Mouse (Mus musculus): ENCODE measurements around the gene Zfp706.
"Not testable (repeated sequence)": the region's sequence is repeated elsewhere in the genome, so short reads cannot be mapped to it uniquely, and the experiment has no call there.

The Zfp706 gene

DNA sequence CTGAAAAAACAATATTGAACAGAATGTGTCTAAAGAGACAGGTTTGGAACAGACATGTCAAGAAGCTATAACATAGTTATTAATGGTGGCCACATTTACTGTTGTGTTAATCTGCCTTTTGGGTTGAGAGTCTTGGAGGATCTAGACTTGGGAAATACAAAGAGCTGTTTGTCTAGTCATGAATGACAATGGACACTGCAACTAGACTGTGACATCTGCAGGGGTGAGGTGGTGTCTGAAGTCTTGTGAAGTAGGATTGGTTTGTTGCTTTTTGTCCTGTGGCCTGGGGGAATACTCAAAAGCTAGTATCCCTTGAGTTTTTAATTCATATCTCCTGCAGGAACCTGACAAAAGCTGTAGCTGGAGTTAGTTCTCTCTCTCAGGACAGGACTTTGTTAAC lies 973 bp upstream of the Zfp706 start:
- no peak for DNase-seq (ENCODE audit: low spot score)

DNA sequence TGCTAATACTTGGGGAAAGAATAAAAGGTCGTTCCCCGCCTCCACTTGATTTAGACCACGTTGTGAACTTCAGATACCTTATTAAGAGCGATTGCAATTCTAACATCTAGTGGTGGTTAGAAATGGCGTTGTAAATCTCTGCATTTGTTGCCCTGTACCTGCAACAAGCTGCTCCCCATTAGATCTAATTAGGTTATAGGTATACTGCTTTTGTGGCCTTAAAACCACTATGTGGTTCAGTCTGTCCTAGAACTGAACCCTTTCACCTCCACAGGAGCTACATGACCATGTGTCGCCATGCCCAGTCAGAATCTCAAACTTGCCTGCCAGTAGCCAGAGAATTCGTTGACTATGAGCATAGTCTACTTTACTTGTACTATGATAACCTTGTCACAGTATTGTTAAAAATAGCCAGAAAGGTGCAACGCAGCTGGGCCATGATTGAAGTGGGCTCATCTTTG lies 416 bp upstream of the Zfp706 start:
- DNase-seq (ENCODE audit: low spot score) = peak; percentile 28

DNA sequence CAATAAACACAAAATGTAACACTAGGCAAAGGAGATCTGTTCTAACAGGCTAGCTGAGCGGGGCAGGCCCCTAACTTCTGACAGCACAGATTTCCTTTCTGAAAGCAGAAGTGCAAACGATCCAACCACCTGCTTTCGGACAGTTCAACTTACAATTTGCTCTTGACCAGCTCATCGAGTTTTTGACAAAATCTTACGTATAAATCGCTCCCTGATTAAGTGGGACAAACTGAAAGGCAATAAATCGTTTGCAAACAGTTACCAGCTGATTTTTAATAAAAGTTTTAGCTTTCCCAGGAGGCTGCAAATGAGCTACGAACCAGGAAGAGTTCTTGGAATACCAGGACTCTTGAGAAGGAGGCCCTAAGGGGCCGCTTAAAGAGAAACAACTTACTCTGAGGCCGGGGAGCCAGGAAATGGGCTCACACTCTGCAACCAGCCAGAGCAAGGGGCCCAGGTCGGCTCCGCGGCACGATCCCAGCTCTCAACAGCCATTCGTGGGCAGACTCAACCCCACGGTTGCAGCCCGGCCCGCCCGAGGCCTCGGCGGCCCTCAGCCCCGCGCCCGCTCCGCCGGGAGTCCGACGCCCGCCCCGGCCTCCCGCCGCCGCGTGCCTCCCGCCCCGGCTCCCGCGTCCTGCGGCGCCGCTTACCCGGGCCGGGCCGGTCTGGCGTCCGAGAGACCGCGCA lies 953 bp downstream of the Zfp706 start:
- peak; percentile 57 for DNase-seq (ENCODE audit: low spot score)

DNA sequence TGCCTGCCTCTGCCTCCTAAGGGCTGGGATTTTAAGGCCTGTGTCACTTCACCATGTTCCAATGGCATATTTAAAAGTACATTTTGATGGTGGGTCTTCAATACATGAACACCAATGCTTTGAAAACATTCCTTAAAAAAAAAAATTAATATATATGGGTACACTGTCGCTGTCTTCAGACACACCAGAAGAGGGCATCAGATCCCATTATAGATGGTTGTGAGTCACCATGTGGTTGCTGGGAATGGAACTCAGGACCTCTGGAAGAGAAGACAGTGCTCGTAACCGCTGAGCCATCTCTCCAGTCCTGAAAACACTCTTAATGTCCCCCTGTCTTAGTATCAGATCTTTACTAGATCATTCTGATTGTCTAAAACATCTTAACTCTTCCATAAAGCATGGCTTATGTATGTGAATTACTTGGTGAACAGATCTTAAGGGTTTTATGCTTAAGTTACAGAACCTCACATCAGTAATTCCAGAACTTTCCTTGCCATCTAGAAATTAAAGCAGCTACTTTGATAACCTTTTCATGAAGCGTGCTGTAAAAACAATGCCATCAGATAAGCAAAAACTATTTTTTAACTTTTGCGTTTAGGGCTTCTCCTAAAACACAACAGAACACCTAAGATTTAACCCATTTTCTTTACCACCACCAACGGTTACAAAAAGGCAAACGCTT lies 1.6 kb downstream of the Zfp706 start:
- no peak for DNase-seq (ENCODE audit: low spot score)

DNA sequence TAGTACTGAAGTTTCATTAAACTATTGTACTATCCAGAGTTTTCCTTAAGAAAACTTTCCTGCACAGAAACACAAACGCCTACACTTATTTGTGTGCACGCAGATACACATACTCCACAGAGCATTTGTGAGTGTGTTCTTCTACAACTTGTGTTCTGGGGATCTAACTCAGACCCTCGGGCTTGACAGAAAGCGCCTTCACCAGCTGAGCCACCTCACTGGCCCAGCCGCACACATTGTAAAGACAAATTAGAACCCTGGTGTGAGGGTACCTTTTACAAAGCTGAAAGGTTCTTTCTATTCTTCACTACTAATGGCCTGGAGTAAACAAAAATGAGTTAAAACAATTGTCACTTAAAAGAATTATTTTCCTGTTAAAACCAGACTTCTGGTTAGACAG lies 2.7 kb downstream of the Zfp706 start:
- no peak for DNase-seq (ENCODE audit: low spot score)

DNA sequence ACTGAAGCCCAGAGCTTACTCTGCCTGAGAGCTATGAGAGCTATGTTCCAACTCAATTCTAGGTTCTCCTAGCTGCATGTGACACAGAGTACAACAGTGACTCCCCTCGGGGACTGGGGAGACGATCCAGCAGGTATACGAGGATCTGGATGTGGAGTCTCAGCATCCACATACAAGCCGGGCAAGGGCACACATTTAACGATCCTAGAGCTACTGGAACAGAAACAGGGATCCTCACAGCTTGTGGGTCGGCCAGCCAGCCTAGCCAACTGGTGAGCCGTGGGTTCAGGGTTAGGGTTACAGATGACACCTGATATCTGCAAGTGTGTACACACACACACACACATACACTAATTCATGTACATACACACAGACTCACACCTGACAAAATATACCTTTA lies 5.3 kb downstream of the Zfp706 start:
- DNase-seq (ENCODE audit: low spot score) = no peak

DNA sequence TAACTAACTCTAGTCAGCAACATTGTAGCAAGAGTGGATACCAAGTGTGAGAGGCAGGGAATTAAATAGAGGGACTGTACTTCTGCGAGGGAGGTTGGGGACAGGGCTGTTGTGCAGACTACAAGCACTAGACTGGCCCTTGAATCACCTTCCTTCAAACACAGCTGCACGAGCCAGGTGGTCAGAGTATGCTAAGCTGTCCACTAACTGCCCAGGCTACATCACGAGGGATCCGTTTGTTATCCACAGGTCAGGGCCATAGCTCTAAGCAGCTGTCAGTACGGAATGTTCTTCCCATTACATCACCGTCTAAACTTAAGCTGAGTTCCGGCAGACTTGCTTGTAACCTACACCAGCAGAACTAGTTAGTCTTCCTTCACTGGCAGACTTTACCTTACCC lies 8.0 kb downstream of the Zfp706 start:
- not testable (repeated sequence) for DNase-seq (ENCODE audit: low spot score)

DNA sequence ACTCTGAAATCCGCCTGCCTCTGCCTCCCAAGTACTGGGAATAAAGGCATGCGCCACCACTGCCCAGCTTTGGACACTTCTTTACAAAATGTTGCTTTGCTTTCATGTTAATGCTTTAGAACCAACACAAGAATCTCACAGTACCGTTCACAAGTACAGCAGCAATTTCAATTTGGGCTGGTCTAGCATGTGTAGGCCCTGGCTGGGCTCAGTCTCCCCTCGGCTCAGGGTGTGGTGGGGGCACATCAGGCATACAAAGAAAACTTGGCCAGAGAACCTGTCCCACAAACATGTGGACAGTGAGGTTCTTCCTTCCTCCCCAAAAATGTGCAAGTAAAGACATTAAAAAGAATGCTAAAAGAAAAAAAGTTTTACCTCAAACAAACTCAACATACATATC lies 12.4 kb downstream of the Zfp706 start:
- DNase-seq (ENCODE audit: low spot score) = no peak

DNA sequence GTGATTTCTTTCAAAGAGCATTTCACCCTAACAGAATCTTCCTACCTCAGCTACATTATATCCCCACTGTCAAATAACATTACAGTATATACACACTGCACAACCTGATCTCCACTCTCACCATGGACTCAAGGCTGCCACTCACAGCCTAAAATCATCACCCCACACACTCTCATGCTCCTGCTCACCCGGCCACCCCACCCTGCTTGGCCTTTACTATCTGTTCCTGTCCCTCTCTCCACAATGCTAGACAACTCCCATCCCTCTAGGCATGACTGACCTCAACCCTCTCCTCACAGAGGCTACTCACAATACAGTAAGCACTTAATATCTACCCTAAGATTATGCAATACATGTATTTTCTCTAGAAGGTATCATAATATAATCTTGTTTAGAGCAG lies 12.9 kb downstream of the Zfp706 start:
- no peak for DNase-seq (ENCODE audit: low spot score)

DNA sequence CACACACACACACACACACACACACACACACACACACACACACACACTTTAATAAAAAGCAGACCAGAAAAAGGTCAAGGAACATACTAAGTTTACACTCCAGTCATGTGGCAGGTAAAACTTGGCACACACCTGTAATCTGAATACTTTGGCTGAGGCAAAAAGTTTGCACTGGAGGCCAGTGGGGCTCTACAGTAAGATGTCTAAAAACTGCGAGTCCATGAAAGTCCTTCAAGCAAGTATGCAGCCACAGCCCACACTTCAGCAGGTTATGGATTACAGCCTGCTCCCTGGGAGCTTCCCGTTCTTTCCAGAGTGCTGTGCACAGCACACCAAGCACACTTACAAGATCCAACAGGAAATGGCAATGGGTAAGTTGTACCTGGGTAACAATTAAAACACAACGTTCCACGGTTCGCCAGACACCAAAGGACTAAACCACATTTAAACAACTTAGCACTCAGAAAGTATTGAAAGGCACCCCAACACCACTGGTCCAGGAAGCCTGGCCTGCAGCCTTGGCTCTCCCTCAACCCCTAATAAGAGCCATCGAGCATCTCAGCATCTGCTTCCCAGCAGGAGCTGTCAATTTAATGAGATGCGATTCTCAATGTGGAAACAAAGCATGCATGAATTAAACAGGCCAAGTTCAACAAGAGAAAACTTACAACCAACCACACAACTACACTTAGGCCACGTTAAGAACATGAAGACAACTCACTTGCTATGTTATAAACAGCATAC lies 14.0 kb downstream of the Zfp706 start:
- no peak for DNase-seq (ENCODE audit: low spot score)

DNA sequence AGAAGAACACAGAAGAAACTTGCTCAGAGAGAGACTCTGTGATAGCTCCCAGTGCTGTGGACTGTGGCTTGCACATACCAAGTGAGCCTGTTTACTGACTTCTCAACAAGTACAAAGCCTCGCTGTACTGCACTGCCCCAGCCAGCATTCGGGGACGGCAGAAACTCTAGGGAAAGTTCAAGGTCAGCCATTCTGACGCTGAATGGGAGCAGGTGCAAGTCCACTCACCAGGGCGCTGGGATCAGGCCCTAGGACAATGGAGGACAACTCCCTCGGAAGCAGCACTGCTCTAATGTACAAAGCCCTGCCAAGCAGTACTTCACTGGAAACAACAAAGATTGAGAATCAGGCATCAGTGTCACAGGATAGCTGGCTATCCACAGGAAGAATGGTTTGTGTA lies 16.2 kb downstream of the Zfp706 start:
- DNase-seq (ENCODE audit: low spot score) = no peak

DNA sequence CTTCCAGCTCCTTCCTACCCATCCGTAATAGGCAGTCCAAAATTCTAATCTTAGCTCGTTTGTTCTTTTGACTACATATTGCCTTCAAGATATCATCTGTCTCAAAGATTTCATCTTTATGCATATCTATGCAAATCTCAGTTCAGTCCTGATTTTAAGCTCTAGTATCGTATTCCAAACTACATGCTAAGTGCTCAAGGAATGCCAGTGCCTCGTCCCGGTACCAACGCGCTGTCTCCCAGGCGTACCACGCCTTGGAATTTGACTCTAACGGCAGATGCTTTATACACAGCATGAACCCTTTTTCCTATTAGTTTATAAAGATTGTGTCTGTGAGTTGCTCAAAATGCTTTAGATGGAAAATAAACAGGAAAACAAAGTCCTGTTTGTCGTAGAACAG lies 17.7 kb downstream of the Zfp706 start:
- DNase-seq (ENCODE audit: low spot score) = no peak

DNA sequence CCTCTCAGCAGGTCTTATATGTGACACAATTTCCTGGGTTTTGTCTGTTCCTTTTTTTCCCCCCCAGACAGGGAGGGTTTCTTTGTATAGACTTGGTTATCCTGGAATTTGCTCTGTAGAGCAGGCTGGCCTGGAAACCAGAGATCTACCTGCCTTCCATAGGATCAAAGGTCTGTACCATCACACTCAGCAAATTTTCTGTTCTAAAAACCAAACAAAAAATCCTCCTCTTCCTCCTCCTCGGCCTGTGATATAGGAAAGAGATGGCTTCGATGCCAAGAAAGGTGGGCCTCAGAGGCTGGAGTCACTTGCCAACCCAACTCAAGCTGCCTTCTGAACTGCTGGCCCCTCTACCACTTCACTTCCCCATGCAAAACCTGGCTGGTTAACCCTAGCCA lies 18.9 kb downstream of the Zfp706 start:
- no peak for DNase-seq (ENCODE audit: low spot score)

DNA sequence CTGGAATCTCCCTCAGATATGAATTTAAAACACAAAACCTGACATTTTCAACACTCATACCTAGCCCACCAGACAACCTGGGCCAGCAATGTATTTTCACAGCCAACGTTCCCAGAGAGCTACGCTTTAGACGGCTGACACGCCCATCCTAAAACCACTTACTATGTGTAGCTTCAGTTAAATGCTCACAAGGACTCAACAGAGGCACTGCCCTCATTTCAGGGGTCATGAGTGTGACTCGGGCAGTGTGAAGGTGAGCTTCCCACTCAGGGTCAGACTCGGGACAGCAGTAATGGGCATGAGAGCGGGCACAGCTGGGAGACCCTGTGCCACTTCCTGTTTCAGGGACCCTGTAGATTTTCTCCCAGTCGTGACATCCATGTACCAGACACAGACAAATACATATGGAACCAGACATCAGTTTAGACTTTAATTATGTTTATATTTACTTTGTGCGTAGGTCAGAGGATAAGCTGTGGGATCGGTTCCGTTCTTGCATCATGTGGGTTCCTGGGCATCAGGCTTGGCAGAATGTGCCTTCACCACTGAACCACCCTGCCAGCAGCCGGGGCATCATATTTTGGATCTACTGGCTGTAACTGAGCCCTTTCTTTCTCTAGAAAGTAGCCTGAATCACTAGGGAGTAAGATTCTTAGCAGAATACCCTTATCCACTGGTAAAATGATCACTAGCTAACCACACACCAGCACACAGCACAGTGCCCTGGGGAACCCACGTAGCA lies 19.4 kb downstream of the Zfp706 start:
- no peak for DNase-seq (ENCODE audit: low spot score)

DNA sequence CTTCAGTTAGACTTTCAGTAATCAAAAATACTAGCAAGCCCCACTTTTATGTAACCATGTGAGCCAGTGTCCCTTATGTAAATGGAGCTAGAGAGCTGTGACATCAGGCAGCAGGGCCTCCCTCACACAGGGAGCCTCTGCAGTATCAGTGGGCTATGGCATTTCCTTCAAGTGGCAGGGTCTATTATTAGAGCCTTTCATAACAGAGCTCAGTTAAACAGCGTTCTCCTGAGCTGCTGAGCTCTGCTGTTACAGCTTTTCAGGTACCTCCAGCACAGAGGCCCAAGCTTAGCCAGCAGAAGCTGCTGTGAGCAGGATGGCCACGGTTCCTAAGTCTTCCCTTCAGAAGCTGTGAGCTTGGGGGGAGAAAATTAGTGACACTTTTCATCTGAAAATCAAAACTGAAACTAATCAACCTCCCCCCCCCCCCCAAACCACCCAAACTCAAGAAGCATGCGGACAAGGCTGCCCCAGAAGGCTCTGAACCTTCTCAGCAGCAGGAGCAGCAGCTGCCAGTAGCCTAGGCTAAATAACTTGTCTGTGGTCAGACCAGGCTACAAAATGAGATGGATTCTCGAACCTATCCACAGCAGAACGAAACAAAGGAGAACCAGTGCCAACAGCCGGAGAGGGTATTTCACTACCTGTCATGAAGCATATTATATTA lies 20.2 kb downstream of the Zfp706 start:
- no peak for DNase-seq (ENCODE audit: low spot score)

DNA sequence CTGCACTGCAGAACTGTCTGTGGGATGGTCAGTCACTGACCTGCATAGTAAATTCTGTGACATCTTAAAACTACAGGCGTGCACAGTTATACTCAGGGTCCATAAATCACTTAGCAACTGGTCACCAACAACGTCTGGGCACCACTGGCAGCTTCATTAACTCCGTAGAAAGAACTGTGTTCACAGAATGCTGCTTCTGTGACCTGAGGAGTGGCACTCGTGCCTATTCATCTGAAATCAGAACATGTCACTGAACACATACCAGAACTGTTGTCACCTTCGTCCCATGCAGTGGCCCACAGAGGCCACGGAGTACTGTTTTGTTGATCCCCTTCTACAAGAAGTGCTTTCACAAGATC lies 22.0 kb downstream of the Zfp706 start:
- DNase-seq (ENCODE audit: low spot score) = no peak

DNA sequence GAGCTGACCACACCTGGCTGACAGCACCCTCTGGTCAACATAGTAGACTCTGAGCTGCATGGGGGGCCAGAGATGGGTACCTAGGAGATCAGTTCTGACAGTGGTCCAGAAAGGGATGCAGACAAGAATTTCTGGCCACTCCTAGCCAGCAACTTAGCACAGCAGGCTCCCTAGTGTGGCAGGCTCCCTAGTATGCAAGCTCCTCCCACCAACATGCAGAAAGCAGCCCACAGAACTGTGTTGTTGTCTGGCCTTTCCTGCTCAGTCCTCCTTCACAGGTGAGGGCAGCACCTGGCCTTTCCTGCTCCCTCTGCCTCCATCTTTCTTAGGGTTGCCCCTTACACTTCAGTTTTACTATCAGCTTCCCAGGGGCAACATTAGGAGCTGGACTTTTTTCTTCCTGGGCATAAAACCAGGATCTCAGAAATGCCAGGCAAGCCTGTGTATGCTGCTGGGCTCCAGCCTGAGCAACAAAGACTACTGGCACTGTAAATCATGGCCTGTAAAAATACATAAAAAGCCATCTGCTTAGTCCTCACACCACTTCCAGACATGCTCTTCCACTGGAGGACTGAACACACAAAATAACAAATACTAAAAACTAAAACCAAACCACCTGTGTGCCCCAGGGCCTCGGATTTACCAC lies 22.5 kb downstream of the Zfp706 start:
- no peak for DNase-seq (ENCODE audit: low spot score)

DNA sequence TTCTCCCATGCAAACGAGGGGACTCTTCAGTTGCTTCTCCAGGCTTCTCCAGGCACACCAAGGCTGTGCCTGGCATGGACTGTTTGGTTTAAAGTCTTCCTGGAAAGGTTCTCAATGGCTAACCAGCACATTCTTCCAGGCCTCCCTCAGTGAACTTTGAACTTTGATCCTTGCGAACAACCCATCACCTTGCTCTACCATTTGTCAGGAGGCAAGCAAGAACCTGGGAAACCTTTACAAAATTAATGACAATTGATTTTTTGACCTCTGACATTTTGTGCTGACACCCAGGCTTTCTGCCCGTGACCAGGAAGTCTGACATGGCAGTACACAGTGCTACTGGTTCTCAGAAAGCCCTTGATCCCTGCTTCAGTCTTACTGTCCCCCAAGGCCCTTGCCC lies 24.1 kb downstream of the Zfp706 start:
- no peak for DNase-seq (ENCODE audit: low spot score)

DNA sequence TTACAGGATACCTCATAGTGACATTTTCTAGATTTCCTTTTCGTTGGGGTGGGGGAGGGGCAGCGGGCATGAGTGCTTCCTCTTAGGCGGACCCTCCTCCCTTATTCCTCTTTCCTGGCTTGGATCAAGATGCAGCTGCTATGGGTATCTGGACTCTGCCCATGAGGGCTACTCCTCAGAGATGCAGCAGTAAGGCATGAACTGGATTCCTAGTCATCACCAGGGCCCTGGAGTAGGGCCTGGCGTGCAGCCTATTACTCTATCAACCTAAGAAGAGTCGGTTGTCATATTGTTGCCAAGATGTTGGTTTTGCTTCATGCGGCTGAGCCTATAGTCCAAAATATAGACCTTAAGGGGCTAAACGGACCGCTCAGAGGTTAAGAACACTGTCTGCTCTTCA lies 27.3 kb downstream of the Zfp706 start:
- no peak for DNase-seq (ENCODE audit: low spot score)

DNA sequence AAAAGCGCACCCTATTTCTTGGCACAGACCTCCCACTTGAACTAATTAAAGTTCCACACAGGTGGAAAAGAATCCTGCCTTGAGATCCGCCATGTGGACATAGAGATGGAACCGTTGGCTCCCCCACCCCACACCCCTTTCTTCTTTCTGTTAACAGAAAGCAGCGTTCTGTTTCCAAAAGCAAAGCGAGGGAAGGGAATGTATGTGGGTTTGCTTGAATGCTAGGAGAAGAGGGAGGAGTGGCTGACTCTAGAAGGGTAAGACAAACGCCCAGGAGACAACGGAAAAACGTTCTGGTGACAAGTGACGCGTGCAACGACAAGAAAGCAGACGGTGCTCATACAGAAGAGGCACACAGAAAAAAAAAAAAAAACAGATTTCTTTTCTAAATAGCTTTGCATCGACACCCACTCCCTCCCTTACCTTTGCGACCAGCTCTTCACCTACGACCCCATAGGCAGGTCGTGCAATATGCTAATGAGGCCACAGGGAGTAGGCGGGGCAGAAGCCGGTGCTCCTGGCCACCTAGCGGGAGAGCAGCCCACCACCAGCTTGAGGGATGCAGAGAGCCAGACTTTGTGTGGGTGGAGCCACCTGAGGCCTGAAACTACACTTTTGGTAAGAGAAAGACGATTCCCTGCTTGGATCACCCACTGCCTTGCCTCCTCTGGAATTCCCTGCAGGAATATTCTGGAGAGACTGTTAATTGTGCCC lies 27.9 kb downstream of the Zfp706 start:
- DNase-seq (ENCODE audit: low spot score) = no peak

DNA sequence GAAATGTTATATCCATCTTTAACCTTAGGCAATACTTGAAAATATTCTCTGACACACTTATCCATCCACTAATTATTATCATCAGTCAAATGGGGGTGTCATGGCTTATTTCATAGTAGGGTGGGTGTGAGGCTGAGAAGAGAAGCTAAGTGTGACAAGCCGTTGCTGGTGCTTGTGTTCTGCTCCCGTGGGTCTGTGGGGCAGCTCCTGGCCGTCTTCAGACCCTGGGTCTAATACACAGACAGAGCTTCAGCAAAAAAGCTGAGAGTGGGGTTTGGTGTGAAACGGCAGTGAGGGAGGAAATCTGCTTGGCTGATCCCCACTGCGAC lies 28.4 kb downstream of the Zfp706 start:
- no peak for DNase-seq (ENCODE audit: low spot score)

All from adipocyte (in vitro differentiated cells).